Mouse (Mus musculus): Measurements from ENCODE around the gene Gatad1. TPM values are rescaled to one million over a fixed set of nuclear protein-coding genes. Genes with fewer than 3 reads are reported as not detected.

Gene Gatad1
- polyA plus RNA-seq, 1 experiment from 2014 or later, result 85.8 TPM

GRCm38 (mm10) chr5:3600790-3601189, 56.2 kb downstream of the Gatad1 start:
- H3K27ac ChIP-seq, result no peak overlapping the region
- no peaks in the 10 kb centered on the region for H3K27me3 ChIP-seq (ENCODE audit: insufficient read depth, low read length)
- H3K36me3 ChIP-seq (ENCODE audit: insufficient read depth, low read length), result 0 out of 2 replicates have a peak, but pooled peaks cover 4% of the 10 kb centered on the region
- no peak overlapping the region for H3K4me3 ChIP-seq (replicated peaks; ENCODE audit: low read depth, low read length)
- no peak for TF ChIP-seq CTCF (IDR thresholded peaks at IDR 0.05; ENCODE audit: low read depth)
- 87% methylated on average over 3 of the region's 3 CpGs for WGBS
- DNase-seq (ENCODE audit: low spot score), result no peak
- H3K9me3 ChIP-seq (replicated peaks; ENCODE audit: low read length), result no peaks in the 10 kb centered on the region
- no peaks in the 10 kb centered on the region for H3K4me1 ChIP-seq (replicated peaks; ENCODE audit: insufficient read depth, low read length)
- ATAC-seq (replicated peaks; ENCODE audit: low FRiP score, low read depth), result no peak
- no peak overlapping the region for H3K9ac ChIP-seq (ENCODE audit: low read depth, low read length)
- H3K4me2 ChIP-seq (ENCODE audit: low read length), result no peak overlapping the region

- ATAC-seq (replicated peaks; ENCODE audit: low FRiP score, low read depth), result no peak
- no peak overlapping the region for H3K4me2 ChIP-seq (ENCODE audit: low read length)
- no peaks in the 10 kb centered on the region for H3K9me3 ChIP-seq (replicated peaks; ENCODE audit: low read length)
- no peak overlapping the region for H3K9ac ChIP-seq (ENCODE audit: low read depth, low read length)
- no peak for DNase-seq (ENCODE audit: low spot score)
- no peak overlapping the region for H3K4me3 ChIP-seq (replicated peaks; ENCODE audit: low read depth, low read length)
- H3K27ac ChIP-seq, result no peak overlapping the region
- no peak for TF ChIP-seq CTCF (IDR thresholded peaks at IDR 0.05; ENCODE audit: low read depth)
- H3K27me3 ChIP-seq (ENCODE audit: insufficient read depth, low read length), result no peaks in the 10 kb centered on the region
- no peaks in the 10 kb centered on the region for H3K4me1 ChIP-seq (replicated peaks; ENCODE audit: insufficient read depth, low read length)
- WGBS, result 86% methylated on average over 1 of the region's 1 CpGs
- no peaks in the 10 kb centered on the region for H3K36me3 ChIP-seq (ENCODE audit: insufficient read depth, low read length)
Measured at GRCm38 (mm10) chr5:3600298-3600697, 56.7 kb downstream of the Gatad1 start.

- H3K4me1 ChIP-seq (replicated peaks; ENCODE audit: insufficient read depth, low read length), result no peaks in the 10 kb centered on the region
- 79% methylated on average over 5 of the region's 5 CpGs for WGBS
- no peak for ATAC-seq (replicated peaks; ENCODE audit: low FRiP score, low read depth)
Measured at GRCm38 (mm10) chr5:3598766-3599165, 58.2 kb downstream of the Gatad1 start.

GRCm38 (mm10) chr5:3597171-3597570, 59.8 kb downstream of the Gatad1 start:
- no peaks in the 10 kb centered on the region for H3K4me1 ChIP-seq (replicated peaks; ENCODE audit: insufficient read depth, low read length)
- no peak overlapping the region for H3K27ac ChIP-seq
- TF ChIP-seq CTCF (IDR thresholded peaks at IDR 0.05; ENCODE audit: low read depth), result no peak

More at GRCm38 (mm10) chr5:3598766-3599165, 58.2 kb downstream of the Gatad1 start:
- no peak for DNase-seq (ENCODE audit: low spot score)
- Histone ChIP-seq H3K27ac (no peak overlapping the region), H3K4me2 (ENCODE audit: low read length) (no peak overlapping the region), H3K9me3 (replicated peaks; ENCODE audit: low read length) (no peaks in the 10 kb centered on the region), H3K27me3 (ENCODE audit: insufficient read depth, low read length) (no peaks in the 10 kb centered on the region), H3K9ac (ENCODE audit: low read depth, low read length) (no peak overlapping the region), H3K36me3 (ENCODE audit: insufficient read depth, low read length) (no peaks in the 10 kb centered on the region), H3K4me3 (replicated peaks; ENCODE audit: low read depth, low read length) (no peak overlapping the region)
- TF ChIP-seq CTCF (IDR thresholded peaks at IDR 0.05; ENCODE audit: low read depth), result no peak

GRCm38 (mm10) chr5:3596399-3596766, 60.6 kb downstream of the Gatad1 start, which contains the start of gene Rbm48:
Gene Rbm48 (minus strand): TSS chr5:3596585.
- Histone ChIP-seq H3K36me3 (ENCODE audit: insufficient read depth, low read length) (no peaks in the 10 kb centered on the region), H3K4me1 (replicated peaks; ENCODE audit: insufficient read depth, low read length) (no peaks in the 10 kb centered on the region), H3K27me3 (ENCODE audit: insufficient read depth, low read length) (no peaks in the 10 kb centered on the region), H3K9ac (ENCODE audit: low read depth, low read length) (peak within 1 kb of the TSS; percentile 69), H3K27ac (peak within 1 kb of the TSS; percentile 81), H3K4me3 (replicated peaks; ENCODE audit: low read depth, low read length) (peak within 1 kb of the TSS; percentile 81), H3K4me2 (ENCODE audit: low read length) (peak within 1 kb of the TSS; percentile 91), H3K9me3 (replicated peaks; ENCODE audit: low read length) (no peaks in the 10 kb centered on the region)
- ATAC-seq (replicated peaks; ENCODE audit: low FRiP score, low read depth) (peak; percentile 89), DNase-seq (ENCODE audit: low spot score) (peak; percentile 81)
- TF ChIP-seq CTCF (IDR thresholded peaks at IDR 0.05; ENCODE audit: low read depth), result peak; percentile 66
- WGBS, result under 1% methylated on average over 31 of the region's 31 CpGs

More at GRCm38 (mm10) chr5:3597171-3597570, 59.8 kb downstream of the Gatad1 start:
- Histone ChIP-seq H3K9me3 (replicated peaks; ENCODE audit: low read length) (no peaks in the 10 kb centered on the region), H3K4me3 (replicated peaks; ENCODE audit: low read depth, low read length) (peak overlapping the region; percentile 81), H3K4me2 (ENCODE audit: low read length) (peak overlapping the region; percentile 91), H3K27me3 (ENCODE audit: insufficient read depth, low read length) (no peaks in the 10 kb centered on the region), H3K36me3 (ENCODE audit: insufficient read depth, low read length) (no peaks in the 10 kb centered on the region), H3K9ac (ENCODE audit: low read depth, low read length) (0 out of 2 replicates have a peak overlapping the region, but pooled peaks have one; percentile 69)
- ATAC-seq (replicated peaks; ENCODE audit: low FRiP score, low read depth) (no peak), DNase-seq (ENCODE audit: low spot score) (no peak)

- Histone ChIP-seq H3K9ac (ENCODE audit: low read depth, low read length) (peak within 1 kb of the TSS; percentile 69), H3K4me3 (replicated peaks; ENCODE audit: low read depth, low read length) (peak within 1 kb of the TSS; percentile 81), H3K36me3 (ENCODE audit: insufficient read depth, low read length) (0 out of 2 replicates have a peak, but pooled peaks cover 2% of the 10 kb centered on the region), H3K4me1 (replicated peaks; ENCODE audit: insufficient read depth, low read length) (no peaks in the 10 kb centered on the region), H3K4me2 (ENCODE audit: low read length) (peak within 1 kb of the TSS; percentile 91), H3K9me3 (replicated peaks; ENCODE audit: low read length) (no peaks in the 10 kb centered on the region), H3K27me3 (ENCODE audit: insufficient read depth, low read length) (no peaks in the 10 kb centered on the region), H3K27ac (peak within 1 kb of the TSS; percentile 81)
- ATAC-seq (replicated peaks; ENCODE audit: low FRiP score, low read depth), result peak; percentile 99
- WGBS, result under 1% methylated on average over 48 of the region's 50 CpGs
- peak; percentile 51; the same call in 1 of the 2 replicates for TF ChIP-seq CTCF (IDR thresholded peaks at IDR 0.05; ENCODE audit: low read depth)
- peak; percentile 98 for DNase-seq (ENCODE audit: low spot score)
Measured at GRCm38 (mm10) chr5:3595693-3596398, 61.1 kb downstream of the Gatad1 start, which contains the start of gene Pex1. Gene Pex1 (plus strand): TSS chr5:3596066.

Small RNA genes lying within 50 kb of the gene (microRNA-seq; reads per million reads assigned to microRNA genes)
- gene Gm22926 (not detected), gene Gm26238 (not detected)

Other genes starting within 250 kb of the Gatad1 start
- gene Fam133b, start 113.4 kb downstream of the Gatad1 start, polyA plus RNA-seq (2015; fragmentation: Nextera tagmentation; extraction: Ambion mirVana), result 30.6 and 31.0 TPM in 2 replicates
- 0.41 and 0.62 TPM in 2 replicates for gene 1700109H08Rik, start 85.6 kb downstream of the Gatad1 start, polyA plus RNA-seq (2015; fragmentation: Nextera tagmentation; extraction: Ambion mirVana)
- 16.4 and 16.6 TPM in 2 replicates for gene Pex1, start 61.1 kb downstream of the Gatad1 start, polyA plus RNA-seq (2015; fragmentation: Nextera tagmentation; extraction: Ambion mirVana)
- 10.2 and 12.1 TPM in 2 replicates for gene Rbm48, start 60.6 kb downstream of the Gatad1 start, polyA plus RNA-seq (2015; fragmentation: Nextera tagmentation; extraction: Ambion mirVana)
- gene Tmbim7, start 6.0 kb downstream of the Gatad1 start, polyA plus RNA-seq (2015; fragmentation: Nextera tagmentation; extraction: Ambion mirVana), result not detected in 2 replicates
- gene Ankib1, start 145.7 kb upstream of the Gatad1 start, polyA plus RNA-seq (2015; fragmentation: Nextera tagmentation; extraction: Ambion mirVana), result 13.3 and 14.1 TPM in 2 replicates
- 36.7 and 39.4 TPM in 2 replicates for gene Krit1, start 146.0 kb upstream of the Gatad1 start, polyA plus RNA-seq (2015; fragmentation: Nextera tagmentation; extraction: Ambion mirVana)
- not detected in 2 replicates for gene Lrrd1, start 188.0 kb upstream of the Gatad1 start, polyA plus RNA-seq (2015; fragmentation: Nextera tagmentation; extraction: Ambion mirVana)
- 8.0 and 8.4 TPM in 2 replicates for gene Mterf1a, start 236.7 kb upstream of the Gatad1 start, polyA plus RNA-seq (2015; fragmentation: Nextera tagmentation; extraction: Ambion mirVana)

All from kidney, postnatal 0 days (tissue).